Mouse (Mus musculus): ENCODE measurements at regions not wholly inside any gene's neighbourhood (a gene's known extent, or its start where the extent isn't known, plus 50 kb on each side); places are given as distances from the start of the nearest gene placed in this dataset.

DNA sequence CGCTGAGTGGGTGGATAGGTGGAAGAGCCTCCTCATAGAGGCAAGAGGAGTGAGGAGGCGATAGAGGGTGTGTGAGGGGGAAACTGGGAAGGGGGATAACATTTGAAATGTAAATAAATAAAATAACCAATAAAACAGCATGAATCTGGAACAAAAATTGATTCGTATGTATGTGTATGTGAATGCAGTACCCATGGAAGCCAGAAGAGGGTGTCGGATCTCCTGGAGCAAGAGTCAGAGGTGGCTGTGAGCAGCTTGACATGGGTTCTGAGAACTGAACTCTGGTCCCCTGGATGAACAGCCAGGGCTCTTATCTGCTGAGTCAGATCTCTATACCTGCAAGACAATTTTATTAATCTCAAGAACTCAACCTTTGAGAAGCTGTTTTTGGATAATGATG lies 81.4 kb downstream of the Tfap2b start:
- no peak overlapping the region for H3K9ac ChIP-seq
- H3K27ac ChIP-seq = no peak overlapping the region
- no peak overlapping the region for H3K4me2 ChIP-seq (replicated peaks)
- H3K4me3 ChIP-seq = no peak overlapping the region
- no peak for ATAC-seq (ENCODE audit: low FRiP score, low read depth)
- 81% methylated on average over 4 of the region's 4 CpGs for WGBS
- no peaks in the 10 kb centered on the region for H3K9me3 ChIP-seq
- no peaks in the 10 kb centered on the region for H3K36me3 ChIP-seq
- H3K27me3 ChIP-seq = no peaks in the 10 kb centered on the region
- no peaks in the 10 kb centered on the region for H3K4me1 ChIP-seq

DNA sequence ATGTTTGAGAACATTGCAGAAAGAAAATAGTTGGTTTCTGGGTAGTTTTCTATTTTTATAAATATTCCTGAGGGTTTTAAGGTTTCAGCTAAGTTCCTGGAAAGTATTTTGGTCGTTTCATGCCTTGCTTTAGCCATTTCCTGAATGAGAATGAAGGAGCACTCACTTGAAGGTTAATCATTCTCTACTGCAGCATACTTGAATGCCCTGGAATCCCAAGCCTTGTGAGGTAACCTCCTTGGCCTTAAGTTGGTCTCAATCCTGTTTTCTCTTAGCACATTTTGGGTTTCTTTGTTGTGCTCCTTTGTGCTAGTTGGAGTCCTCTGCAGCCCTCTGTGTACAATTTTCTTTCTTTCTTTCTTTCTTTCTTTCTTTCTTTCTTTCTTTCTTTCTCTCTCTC lies 112.9 kb downstream of the Tfap2b start:
- Histone ChIP-seq H3K4me1 (no peaks in the 10 kb centered on the region), H3K36me3 (no peaks in the 10 kb centered on the region), H3K27me3 (no peaks in the 10 kb centered on the region), H3K9ac (no peak overlapping the region), H3K27ac (no peak overlapping the region), H3K9me3 (no peaks in the 10 kb centered on the region), H3K4me3 (no peak overlapping the region), H3K4me2 (replicated peaks) (no peak overlapping the region)
- 23% methylated on average over 1 of the region's 1 CpGs for WGBS
- no peak for ATAC-seq (ENCODE audit: low FRiP score, low read depth)

GRCm38 (mm10) chr1:19336062-19336461 lies 127.3 kb downstream of the Tfap2b start:
- no peak for ATAC-seq (ENCODE audit: low FRiP score, low read depth)

GRCm38 (mm10) chr1:19337207-19337606 lies 128.5 kb downstream of the Tfap2b start:
- peaks cover 4% of the 10 kb centered on the region; the same call in 1 of the 2 replicates for H3K4me1 ChIP-seq
- peaks cover 24% of the 10 kb centered on the region for H3K27me3 ChIP-seq
- no peak overlapping the region for H3K4me2 ChIP-seq (replicated peaks)
- H3K36me3 ChIP-seq = no peaks in the 10 kb centered on the region
- H3K9ac ChIP-seq = no peak overlapping the region
- WGBS = 21% methylated on average over 3 of the region's 3 CpGs
- H3K27ac ChIP-seq = no peak overlapping the region
- ATAC-seq (ENCODE audit: low FRiP score, low read depth) = peak; percentile 61
- no peaks in the 10 kb centered on the region for H3K9me3 ChIP-seq
- H3K4me3 ChIP-seq = no peak overlapping the region

More at GRCm38 (mm10) chr1:19336062-19336461, 127.3 kb downstream of the Tfap2b start:
- Histone ChIP-seq H3K4me1 (peaks cover 4% of the 10 kb centered on the region; the same call in 1 of the 2 replicates), H3K27ac (no peak overlapping the region), H3K36me3 (no peaks in the 10 kb centered on the region), H3K4me3 (no peak overlapping the region), H3K27me3 (peaks cover 24% of the 10 kb centered on the region), H3K9me3 (no peaks in the 10 kb centered on the region), H3K9ac (no peak overlapping the region), H3K4me2 (replicated peaks) (no peak overlapping the region)
- 77% methylated on average over 1 of the region's 1 CpGs for WGBS

DNA sequence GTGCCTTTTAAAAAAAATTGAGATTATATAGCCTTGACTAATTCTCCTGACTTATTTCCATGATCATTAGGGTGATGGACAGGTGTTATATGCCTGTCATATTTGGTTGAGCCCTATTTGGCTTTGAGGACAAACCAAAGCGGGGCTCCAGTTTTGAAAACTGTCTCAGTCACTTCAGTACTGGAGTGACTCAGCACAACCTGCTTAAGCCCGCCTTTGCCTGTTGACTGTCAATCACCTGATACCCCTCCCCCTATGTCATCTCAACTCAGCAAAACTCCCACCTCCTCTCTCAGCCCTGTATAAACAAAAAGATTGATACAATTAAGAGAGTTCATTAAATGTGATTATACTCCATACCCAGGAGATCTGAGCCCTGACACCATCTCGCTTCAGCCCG lies 135.7 kb downstream of the Tfap2b start:
- Histone ChIP-seq H3K4me2 (replicated peaks) (no peak overlapping the region), H3K9me3 (no peaks in the 10 kb centered on the region), H3K4me1 (no peaks in the 10 kb centered on the region), H3K36me3 (no peaks in the 10 kb centered on the region), H3K27me3 (peaks cover 30% of the 10 kb centered on the region), H3K4me3 (no peak overlapping the region), H3K27ac (no peak overlapping the region), H3K9ac (no peak overlapping the region)
- WGBS = 82% methylated on average over 4 of the region's 4 CpGs
- ATAC-seq (ENCODE audit: low FRiP score, low read depth) = no peak

GRCm38 (mm10) chr1:19350495-19350894 lies 141.8 kb downstream of the Tfap2b start:
- H3K27me3 ChIP-seq = peaks cover 18% of the 10 kb centered on the region
- ATAC-seq (ENCODE audit: low FRiP score, low read depth) = no peak
- 81% methylated on average over 4 of the region's 4 CpGs for WGBS

DNA sequence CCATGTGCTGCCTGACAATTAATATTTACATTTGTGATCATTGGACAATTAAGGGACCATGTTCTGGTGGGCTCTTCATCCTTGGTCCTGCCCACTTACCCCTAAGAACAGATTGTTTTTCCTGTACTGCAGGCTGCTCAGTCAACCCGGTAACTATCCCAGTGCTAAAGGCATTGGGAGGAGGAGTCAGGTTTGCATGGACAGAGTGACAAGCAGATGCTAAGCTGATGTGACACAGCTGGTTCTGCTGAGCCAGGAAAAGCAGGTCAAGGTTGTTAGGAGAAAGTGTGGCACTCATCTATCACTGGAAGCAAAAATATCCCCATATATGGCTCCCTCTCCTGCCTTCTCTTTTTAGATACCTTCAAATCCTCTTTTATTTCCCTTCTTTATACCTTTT lies 176.1 kb downstream of the Tfap2b start:
- no peaks in the 10 kb centered on the region for H3K9me3 ChIP-seq
- H3K27ac ChIP-seq = no peak overlapping the region
- H3K9ac ChIP-seq = no peak overlapping the region
- H3K4me2 ChIP-seq (replicated peaks) = no peak overlapping the region
- no peak overlapping the region for H3K4me3 ChIP-seq
- ATAC-seq (ENCODE audit: low FRiP score, low read depth) = no peak
- no peaks in the 10 kb centered on the region for H3K36me3 ChIP-seq
- no peaks in the 10 kb centered on the region for H3K4me1 ChIP-seq
- H3K27me3 ChIP-seq = 0 out of 2 replicates have a peak, but pooled peaks cover 2% of the 10 kb centered on the region
- WGBS = 33% methylated on average over 1 of the region's 1 CpGs

More at GRCm38 (mm10) chr1:19350495-19350894, 141.8 kb downstream of the Tfap2b start:
- Histone ChIP-seq H3K4me3 (no peak overlapping the region), H3K9ac (no peak overlapping the region), H3K36me3 (no peaks in the 10 kb centered on the region), H3K4me1 (no peaks in the 10 kb centered on the region), H3K27ac (no peak overlapping the region), H3K9me3 (no peaks in the 10 kb centered on the region), H3K4me2 (replicated peaks) (no peak overlapping the region)

DNA sequence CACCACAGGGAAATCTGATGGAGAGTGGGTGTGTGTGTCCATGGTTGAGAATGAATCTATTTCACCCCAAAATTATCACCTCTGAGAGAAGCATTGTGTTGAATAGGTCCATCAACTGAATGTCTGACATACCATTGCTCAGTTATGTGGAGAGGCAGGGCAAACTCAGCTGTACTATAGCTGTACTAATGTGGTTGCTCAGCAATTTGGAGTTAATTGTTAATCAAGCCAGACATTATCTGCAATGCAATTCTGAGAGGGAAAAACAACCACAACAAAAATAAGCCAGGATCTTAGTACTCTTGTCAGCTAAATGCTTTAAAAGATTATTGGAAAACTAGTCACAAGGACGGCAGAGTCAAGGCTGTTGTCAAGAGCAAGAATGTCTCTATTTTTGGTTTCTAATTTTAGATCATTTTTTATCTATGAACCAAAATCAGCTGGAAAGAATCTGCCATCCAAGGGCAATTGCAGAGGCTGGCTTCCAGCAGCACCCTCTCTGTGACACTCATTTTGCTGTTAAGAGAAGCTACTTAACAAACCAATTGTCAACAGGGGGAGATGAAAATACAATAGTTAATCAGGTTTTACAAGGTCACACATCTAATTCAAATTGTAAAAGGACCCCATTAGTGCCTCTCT lies 180.3 kb downstream of the Tfap2b start:
- Histone ChIP-seq H3K27ac (no peak overlapping the region), H3K4me2 (replicated peaks) (no peak overlapping the region), H3K9ac (no peak overlapping the region), H3K36me3 (no peaks in the 10 kb centered on the region), H3K4me1 (no peaks in the 10 kb centered on the region), H3K4me3 (no peak overlapping the region), H3K9me3 (no peaks in the 10 kb centered on the region), H3K27me3 (0 out of 2 replicates have a peak, but pooled peaks cover 6% of the 10 kb centered on the region)
- ATAC-seq (ENCODE audit: low FRiP score, low read depth) = no peak
- 56% methylated on average over 1 of the region's 1 CpGs for WGBS

GRCm38 (mm10) chr1:19407556-19407955 lies 198.8 kb downstream of the Tfap2b start:
- no peaks in the 10 kb centered on the region for H3K36me3 ChIP-seq
- H3K4me3 ChIP-seq = no peak overlapping the region
- no peaks in the 10 kb centered on the region for H3K4me1 ChIP-seq
- H3K9me3 ChIP-seq = no peaks in the 10 kb centered on the region
- H3K4me2 ChIP-seq (replicated peaks) = no peak overlapping the region
- no peaks in the 10 kb centered on the region for H3K27me3 ChIP-seq
- WGBS = 78% methylated on average over 2 of the region's 2 CpGs
- no peak for ATAC-seq (ENCODE audit: low FRiP score, low read depth)
- no peak overlapping the region for H3K27ac ChIP-seq
- no peak overlapping the region for H3K9ac ChIP-seq

GRCm38 (mm10) chr1:19412345-19412744 lies 203.6 kb downstream of the Tfap2b start:
- WGBS = 85% methylated on average over 4 of the region's 4 CpGs
- Histone ChIP-seq H3K27ac (no peak overlapping the region), H3K9me3 (no peaks in the 10 kb centered on the region), H3K4me1 (no peaks in the 10 kb centered on the region), H3K27me3 (no peaks in the 10 kb centered on the region), H3K36me3 (no peaks in the 10 kb centered on the region), H3K4me2 (replicated peaks) (no peak overlapping the region), H3K9ac (no peak overlapping the region), H3K4me3 (no peak overlapping the region)
- ATAC-seq (ENCODE audit: low FRiP score, low read depth) = no peak

DNA sequence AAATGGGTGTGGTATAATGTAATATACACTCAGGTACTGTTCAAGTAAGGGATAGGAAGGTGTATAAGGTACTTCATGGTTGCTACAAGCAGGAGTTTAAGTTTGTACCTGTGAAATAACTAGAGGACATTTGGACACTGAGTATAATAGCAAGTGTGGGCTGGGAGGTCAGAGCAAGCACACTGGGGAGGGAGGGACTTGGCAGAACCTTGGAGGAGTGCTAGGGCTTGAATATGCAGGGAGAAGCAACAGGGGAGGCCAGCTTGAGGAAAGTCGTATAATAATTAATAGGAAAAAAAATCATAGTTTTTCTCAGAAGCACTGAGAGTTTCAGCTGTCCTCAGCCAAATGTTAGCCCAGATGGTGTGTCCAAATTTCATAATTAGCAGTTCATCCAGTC lies 212.4 kb downstream of the Tfap2b start:
- no peak overlapping the region for H3K4me2 ChIP-seq (replicated peaks)
- no peak for ATAC-seq (ENCODE audit: low FRiP score, low read depth)
- H3K4me3 ChIP-seq = no peak overlapping the region
- no peak overlapping the region for H3K9ac ChIP-seq
- H3K36me3 ChIP-seq = no peaks in the 10 kb centered on the region
- H3K4me1 ChIP-seq = no peaks in the 10 kb centered on the region
- 68% methylated on average over 1 of the region's 1 CpGs for WGBS
- no peak overlapping the region for H3K27ac ChIP-seq
- H3K27me3 ChIP-seq = no peaks in the 10 kb centered on the region
- H3K9me3 ChIP-seq = no peaks in the 10 kb centered on the region

DNA sequence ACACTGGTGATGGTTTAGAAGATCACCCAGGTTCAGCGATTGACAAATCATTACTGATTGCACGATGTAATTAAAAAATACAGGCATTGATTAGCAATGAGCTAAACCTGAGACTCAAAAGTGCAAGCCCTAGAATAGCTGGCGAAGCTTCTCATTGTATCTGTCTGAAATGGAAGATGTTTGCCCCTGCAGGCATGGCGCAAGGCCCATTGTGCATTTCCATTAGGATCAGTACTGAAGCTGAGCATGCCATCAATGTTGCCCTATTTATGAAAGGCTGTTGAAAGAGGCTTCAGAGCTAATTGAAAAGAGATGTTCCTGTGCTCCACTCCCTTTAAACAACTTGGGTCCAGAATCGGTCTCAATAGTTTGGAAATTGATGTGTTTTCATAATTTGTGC lies 242.1 kb downstream of the Tfap2b start:
- 86% methylated on average over 5 of the region's 5 CpGs for WGBS
- no peak for ATAC-seq (ENCODE audit: low FRiP score, low read depth)
- Histone ChIP-seq H3K4me1 (no peaks in the 10 kb centered on the region), H3K36me3 (no peaks in the 10 kb centered on the region), H3K27me3 (no peaks in the 10 kb centered on the region), H3K9ac (no peak overlapping the region), H3K9me3 (no peaks in the 10 kb centered on the region), H3K4me2 (replicated peaks) (no peak overlapping the region), H3K4me3 (no peak overlapping the region), H3K27ac (no peak overlapping the region)

All from limb, embryonic 13.5 days (tissue).